Mouse (Mus musculus) MEL (cell line): ENCODE results near the gene Siglecg. TPM values are rescaled to one million over a fixed set of nuclear protein-coding genes. Genes with fewer than 3 reads are reported as not detected.

Experiments
- DNase-seq: peaks from one replicate; pipeline ENCODE4 v3.0.0; 2011; ENCODE audit warnings: low read depth, low spot score
- H3K27ac ChIP-seq: 2 replicates; pipeline ENCODE4 v1.5.1; 2012; ENCODE audit warnings: low read depth, mild to moderate bottlenecking, control low read depth, low read length, moderate library complexity; ENCODE audit not compliant: control insufficient read depth
- H3K27me3 ChIP-seq, 2 experiments: fragments of 150-350 bp in 1 of 2; sonication (generic) in 1 of 2; 2 replicates each; pipeline ENCODE4 v1.6.1; 2012; ENCODE audit warnings: low read length in 2 of 2, mild to moderate bottlenecking in 2 of 2, improper control_type of control experiment in 1 of 2, moderate library complexity in 1 of 2; ENCODE audit not compliant: insufficient read depth in 2 of 2, control insufficient read depth in 1 of 2
- H3K36me3 ChIP-seq, 2 experiments: 2 replicates each; pipeline ENCODE4 v1.6.1; 2012 to 2014; ENCODE audit warnings: low read length in 2 of 2, improper control_type of control experiment in 1 of 2, inconsistent platforms in 1 of 2, mild to moderate bottlenecking in 1 of 2; ENCODE audit not compliant: insufficient read depth in 2 of 2, control insufficient read depth in 1 of 2
- H3K4me1 ChIP-seq, 2 experiments: fragments of 150-350 bp in 1 of 2; sonication (generic) in 1 of 2; 2 replicates each; pipeline ENCODE4 v1.6.1; 2012; ENCODE audit warnings: low read length in 2 of 2, improper control_type of control experiment in 1 of 2, mild to moderate bottlenecking in 1 of 2; ENCODE audit not compliant: insufficient read depth in 2 of 2, control insufficient read depth in 1 of 2
- H3K4me3 ChIP-seq, 2 experiments: fragments of 150-350 bp in 1 of 2; sonication (generic) in 1 of 2; 2 replicates each; pipeline ENCODE4 v1.5.1; 2012; ENCODE audit warnings: low read depth in 2 of 2, low read length in 2 of 2, mild to moderate bottlenecking in 2 of 2, moderate library complexity in 2 of 2, control low read depth in 1 of 2, improper control_type of control experiment in 1 of 2; ENCODE audit not compliant: control insufficient read depth in 1 of 2, insufficient read depth in 1 of 2
- H3K79me2 ChIP-seq: 2 replicates; pipeline ENCODE4 v1.6.1; 2012; ENCODE audit warnings: mild to moderate bottlenecking, low read length, moderate library complexity; ENCODE audit not compliant: control insufficient read depth, poor library complexity, insufficient read depth
- H3K9ac ChIP-seq: 2 replicates; pipeline ENCODE4 v1.6.1; 2012; ENCODE audit warnings: low read depth, mild to moderate bottlenecking, control low read depth, low read length, moderate library complexity; ENCODE audit not compliant: control insufficient read depth, poor library complexity, severe bottlenecking
- H3K9me3 ChIP-seq: fragments of 150-350 bp; sonication (generic); replicated peaks from 2 replicates; pipeline ENCODE4 v1.6.1; 2012; ENCODE audit warnings: mild to moderate bottlenecking, low read length, improper control_type of control experiment, moderate library complexity; ENCODE audit not compliant: insufficient read depth
- BHLHE40 ChIP-seq: IDR thresholded peaks from 2 replicates; pipeline ENCODE4 v1.6.1; 2012; ENCODE audit warnings: low read depth, mild to moderate bottlenecking, inconsistent platforms, low read length, improper control_type of control experiment, borderline replicate concordance
- CHD1 ChIP-seq: IDR thresholded peaks from 2 replicates; pipeline ENCODE4 v1.6.1; 2012; ENCODE audit warnings: low read depth, mild to moderate bottlenecking, inconsistent platforms, low read length, improper control_type of control experiment
- CHD2 ChIP-seq: IDR thresholded peaks from 2 replicates; pipeline ENCODE4 v1.6.1; 2011; ENCODE audit warnings: low read length, improper control_type of control experiment
- CTCF ChIP-seq, 3 experiments: IDR thresholded peaks in 2 of 3; conservative IDR thresholded peaks in 1 of 3; 2 replicates each; pipeline ENCODE4 v1.5.1; 2011 to 2012; ENCODE audit warnings: low read length in 3 of 3, low read depth in 2 of 3, mild to moderate bottlenecking in 2 of 3, improper control_type of control experiment in 1 of 3, inconsistent platforms in 1 of 3, mixed read lengths in 1 of 3, moderate library complexity in 1 of 3; ENCODE audit not compliant: control insufficient read depth in 1 of 3, insufficient read depth in 1 of 3, poor library complexity in 1 of 3, severe bottlenecking in 1 of 3
- ELF1 ChIP-seq: IDR thresholded peaks from 2 replicates; pipeline ENCODE4 v1.6.1; 2014; ENCODE audit warnings: low read depth, mild to moderate bottlenecking, inconsistent platforms, low read length, improper control_type of control experiment, moderate library complexity
- EP300 ChIP-seq, 2 experiments: IDR thresholded peaks; 2 replicates each; pipeline ENCODE4 v1.6.1; 2011; ENCODE audit warnings: improper control_type of control experiment in 2 of 2, low read length in 2 of 2, low read depth in 1 of 2, mild to moderate bottlenecking in 1 of 2
- ETS1 ChIP-seq: IDR thresholded peaks from 2 replicates; pipeline ENCODE4 v1.6.1; 2012; ENCODE audit warnings: low read depth, mild to moderate bottlenecking, inconsistent platforms, low read length, improper control_type of control experiment, moderate library complexity
- GABPA ChIP-seq: IDR thresholded peaks from 2 replicates; pipeline ENCODE4 v1.6.1; 2012; ENCODE audit warnings: low read depth, mild to moderate bottlenecking, inconsistent platforms, low read length, improper control_type of control experiment, moderate library complexity
- GATA1 ChIP-seq: IDR thresholded peaks from 2 replicates; pipeline ENCODE4 v1.6.1; 2011; ENCODE audit warnings: low read depth, low read length, improper control_type of control experiment
- HCFC1 ChIP-seq: IDR thresholded peaks from 2 replicates; pipeline ENCODE4 v1.6.1; 2012; ENCODE audit warnings: low read depth, mild to moderate bottlenecking, inconsistent platforms, low read length, improper control_type of control experiment, moderate library complexity
- JUND ChIP-seq: IDR thresholded peaks from 2 replicates; pipeline ENCODE4 v1.6.1; 2011; ENCODE audit warnings: low read depth, mild to moderate bottlenecking, improper control_type of control experiment, low read length
- KAT2A ChIP-seq: conservative IDR thresholded peaks from 2 replicates; pipeline ENCODE4 v1.6.1; 2012; ENCODE audit warnings: low read depth, low read length, improper control_type of control experiment, inconsistent platforms
- MAFK ChIP-seq: IDR thresholded peaks from 2 replicates; pipeline ENCODE4 v1.6.1; 2011; ENCODE audit warnings: low read depth, mild to moderate bottlenecking, low read length, improper control_type of control experiment, borderline replicate concordance
- MAX ChIP-seq: IDR thresholded peaks from 2 replicates; pipeline ENCODE4 v1.6.1; 2011; ENCODE audit warnings: low read length, improper control_type of control experiment
- MEF2A ChIP-seq: IDR thresholded peaks from 2 replicates; pipeline ENCODE4 v1.6.1; 2014; ENCODE audit warnings: low read depth, mild to moderate bottlenecking, inconsistent platforms, low read length, improper control_type of control experiment; ENCODE audit not compliant: poor library complexity, insufficient replicate concordance, severe bottlenecking; ENCODE audit errors: extremely low read depth
- MYB ChIP-seq: IDR thresholded peaks from 2 replicates; pipeline ENCODE4 v1.6.1; 2011; ENCODE audit warnings: mild to moderate bottlenecking, low read depth, low read length, improper control_type of control experiment
- MYC ChIP-seq: IDR thresholded peaks from 2 replicates; pipeline ENCODE4 v1.6.1; 2011; ENCODE audit warnings: low read depth, mild to moderate bottlenecking, low read length, improper control_type of control experiment, moderate library complexity
- NELFE ChIP-seq: IDR thresholded peaks from 2 replicates; pipeline ENCODE4 v1.6.1; 2011; ENCODE audit warnings: low read depth, low read length, improper control_type of control experiment
- NRF1 ChIP-seq: IDR thresholded peaks from 2 replicates; pipeline ENCODE4 v1.6.1; 2014; ENCODE audit warnings: low read depth, mild to moderate bottlenecking, inconsistent platforms, low read length, improper control_type of control experiment, moderate library complexity; ENCODE audit not compliant: poor library complexity, insufficient read depth, severe bottlenecking
- POLR2A ChIP-seq, 2 experiments: IDR thresholded peaks; 2 replicates each; pipeline ENCODE4 v1.6.1; 2011 to 2012; ENCODE audit warnings: low read length in 2 of 2, mild to moderate bottlenecking in 2 of 2, control low read depth in 1 of 2, improper control_type of control experiment in 1 of 2, low read depth in 1 of 2, moderate library complexity in 1 of 2; ENCODE audit not compliant: control insufficient read depth in 1 of 2, insufficient read depth in 1 of 2, poor library complexity in 1 of 2
- POLR2AphosphoS5 ChIP-seq: IDR thresholded peaks from 2 replicates; pipeline ENCODE4 v1.6.1; 2012; ENCODE audit warnings: low read depth, borderline replicate concordance, mild to moderate bottlenecking, inconsistent platforms, low read length, moderate library complexity, mixed read lengths
- RAD21 ChIP-seq: IDR thresholded peaks from 2 replicates; pipeline ENCODE4 v1.6.1; 2011; ENCODE audit warnings: mild to moderate bottlenecking, low read depth, low read length, improper control_type of control experiment
- SMC3 ChIP-seq: IDR thresholded peaks from 2 replicates; pipeline ENCODE4 v1.6.1; 2011; ENCODE audit warnings: low read depth, low read length, improper control_type of control experiment
- TAL1 ChIP-seq: IDR thresholded peaks from 2 replicates; pipeline ENCODE4 v1.6.1; 2012; ENCODE audit warnings: mild to moderate bottlenecking, inconsistent platforms, low read length, moderate library complexity, mixed read lengths
- TBP ChIP-seq: IDR thresholded peaks from 2 replicates; pipeline ENCODE4 v1.8.0; 2011; ENCODE audit warnings: low read depth, low read length, improper control_type of control experiment
- TCF12 ChIP-seq: IDR thresholded peaks from 2 replicates; pipeline ENCODE4 v1.6.1; 2014; ENCODE audit warnings: low read depth, mild to moderate bottlenecking, inconsistent platforms, low read length, improper control_type of control experiment, moderate library complexity
- ZMIZ1 ChIP-seq: IDR thresholded peaks from 2 replicates; pipeline ENCODE4 v1.6.1; 2012; ENCODE audit warnings: low read depth, mild to moderate bottlenecking, inconsistent platforms, low read length, improper control_type of control experiment, moderate library complexity
- polyA plus RNA-seq, 2 experiments: library from polyadenylated mRNA; stranded (reverse) in 1 of 2; unstranded in 1 of 2; fragments of >175 nt in 1 of 2; fragments of >200 nt in 1 of 2; gene quantifications; 2 replicates each; pipeline versions ENCODE4 v1.2.1 to v1.2.4; 2012; ENCODE audit warnings: low replicate concordance in 2 of 2, low read depth in 1 of 2; ENCODE audit not compliant: insufficient read length in 2 of 2, insufficient read depth in 1 of 2, missing spikeins in 1 of 2
- total RNA-seq: library from RNA; depleted of rRNA; stranded (reverse); fragments of 300-350 nt; gene quantifications from 2 replicates; pipeline ENCODE4 v1.2.3, GENCODE M21; 2012

Siglecg gene
- total and polyA plus RNA-seq, 3 experiments = not detected

DNA sequence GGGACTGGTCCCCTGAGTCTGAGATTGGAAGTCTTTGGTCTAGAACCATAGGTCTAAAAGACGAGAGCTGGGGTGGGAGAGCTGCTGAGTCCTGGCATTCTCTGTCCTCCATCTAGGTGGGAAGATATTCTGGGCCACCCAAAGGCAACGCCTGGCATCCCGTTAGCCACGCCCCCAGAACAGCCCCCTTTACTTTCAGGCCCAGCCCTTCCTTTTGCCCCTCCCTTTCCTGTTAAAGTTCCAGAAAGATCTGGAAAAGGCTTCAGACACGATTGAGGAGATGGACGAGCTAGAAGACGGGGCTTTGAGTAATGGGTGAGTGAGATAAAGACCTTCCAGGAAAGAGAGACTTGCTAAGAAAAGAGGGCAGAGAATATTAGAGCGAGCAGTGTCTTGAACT lies 19.4 kb downstream of the Siglecg start, which contains the start of gene Lim2:
Gene Lim2, plus strand, starts transcription at position 265 of the 400 bp plus-strand sequence.
- Histone ChIP-seq H3K9ac (no peak within 1 kb of the TSS), H3K4me1 (no peaks in the 10 kb centered on the region), H3K9me3 (no peaks in the 10 kb centered on the region), H3K36me3 (no peaks in the 10 kb centered on the region), H3K27me3 (no peaks in the 10 kb centered on the region), H3K79me2 (no peaks in the 10 kb centered on the region), H3K27ac (no peak within 1 kb of the TSS), H3K4me3 (no peak within 1 kb of the TSS)
- DNase-seq = no peak
- TF ChIP-seq MEF2A = no peak
- no peak for TF ChIP-seq MAX
- no peak for TF ChIP-seq MYC
- TF ChIP-seq JUND = no peak
- no peak for TF ChIP-seq POLR2A (IDR thresholded peaks at IDR 0.05; ENCODE audit: control insufficient read depth in 1 of 2, insufficient read depth in 1 of 2, low read depth in 1 of 2, low read length in 2 of 2, poor library complexity in 1 of 2)
- no peak for TF ChIP-seq ELF1
- no peak for TF ChIP-seq TAL1
- TF ChIP-seq CTCF (IDR thresholded peaks at IDR 0.05 in 2 of 3, conservative IDR thresholded peaks at IDR 0.05 in 1 of 3; ENCODE audit: control insufficient read depth in 1 of 3, insufficient read depth in 1 of 3, low read depth in 2 of 3, low read length in 3 of 3, poor library complexity in 1 of 3, severe bottlenecking in 1 of 3) = no peak
- TF ChIP-seq BHLHE40 = no peak
- no peak for TF ChIP-seq MAFK
- TF ChIP-seq HCFC1 = no peak
- TF ChIP-seq EP300 (IDR thresholded peaks at IDR 0.05; ENCODE audit: low read depth in 1 of 2, low read length in 2 of 2) = no peak
- TF ChIP-seq ETS1 = no peak
- TF ChIP-seq ZMIZ1 = no peak
- TF ChIP-seq GATA1 = no peak
- TF ChIP-seq SMC3 = no peak
- TF ChIP-seq NRF1 = no peak
- no peak for TF ChIP-seq NELFE
- no peak for TF ChIP-seq RAD21
- TF ChIP-seq CHD2 = no peak

DNA sequence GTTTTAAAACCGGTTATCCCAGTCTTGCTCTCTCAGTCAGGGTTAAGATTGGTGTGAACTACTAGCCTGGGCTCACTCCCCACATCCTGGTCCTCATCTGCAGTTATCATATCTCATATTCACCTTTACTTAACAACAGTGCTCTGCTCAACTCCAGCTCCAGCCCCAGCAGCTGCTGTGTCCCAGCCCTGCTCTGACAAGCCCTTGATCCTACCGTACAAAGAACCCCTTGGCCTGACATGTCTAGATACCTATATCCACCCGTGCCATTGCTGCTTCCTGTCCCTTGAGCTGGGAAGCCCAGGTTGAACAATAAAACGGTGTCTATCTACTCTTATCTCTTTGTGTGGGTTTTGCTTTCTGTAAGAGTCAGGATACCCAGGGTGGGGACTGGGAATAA lies 21.5 kb downstream of the Siglecg start:
- Histone ChIP-seq H3K27ac (no peak overlapping the region), H3K27me3 (peaks cover 0 to 3% of the 10 kb centered on the region in 2 experiments; a peak in 2 of 4 replicates), H3K79me2 (no peaks in the 10 kb centered on the region), H3K36me3 (no peaks in the 10 kb centered on the region), H3K4me1 (no peaks in the 10 kb centered on the region), H3K4me3 (no peak overlapping the region), H3K9ac (no peak overlapping the region), H3K9me3 (no peaks in the 10 kb centered on the region)
- TF ChIP-seq RAD21 (no peak), POLR2A (IDR thresholded peaks at IDR 0.05; ENCODE audit: control insufficient read depth in 1 of 2, insufficient read depth in 1 of 2, low read depth in 1 of 2, low read length in 2 of 2, poor library complexity in 1 of 2) (no peak), GABPA (no peak), POLR2AphosphoS5 (no peak), TCF12 (no peak), CHD1 (no peak), CHD2 (no peak), MEF2A (no peak), MYB (no peak), KAT2A (no peak), TBP (no peak)
- DNase-seq = no peak
